Comparison of ENCODE assay signal across 10 mouse cellular contexts in genomic region chr2:181415945-181416344, GRCm38 (mm10). TPM values are rescaled to one million over a fixed set of nuclear protein-coding genes. Genes with fewer than 3 reads are reported as not detected.
DNase-seq lines count a peak whose midpoint lies in the region; ATAC-seq lines count a peak whose summit lies in the region.
"Had no signal": no experiment of that assay in that cellular context is flagged by ENCODE, and none has a peak within 500 bp of the region (broad histone marks: within the 10 kb centered on the region; RNA-seq: fewer than 3 reads in every experiment).

No protein-coding gene starts in this region.

- H3K27me3 ChIP-seq in kidney, embryonic 15.5 days: no peaks in the 10 kb centered on the region

- no peak overlapping the region for H3K4me2 ChIP-seq in kidney, embryonic 15.5 days

- no peaks in the 10 kb centered on the region for H3K9me3 ChIP-seq in kidney, embryonic 15.5 days (replicated peaks)

- H3K4me3 ChIP-seq in kidney, embryonic 15.5 days (replicated peaks): no peak overlapping the region

- H3K4me1 ChIP-seq in kidney, embryonic 15.5 days: peaks cover 3% of the 10 kb centered on the region; the same call in 1 of the 2 replicates

- WGBS in kidney, embryonic 15.5 days: 61% methylated on average over 3 of the region's 3 CpGs

- no peak for ATAC-seq in kidney, embryonic 15.5 days (replicated peaks; ENCODE audit: low FRiP score)

- H3K9ac ChIP-seq in kidney, embryonic 15.5 days: no peak overlapping the region

- H3K27ac ChIP-seq in kidney, embryonic 15.5 days: no peak overlapping the region
- H3K27ac ChIP-seq: kidney, postnatal 0 days had no signal

- peaks cover 9% of the 10 kb centered on the region for H3K36me3 ChIP-seq in kidney, embryonic 15.5 days

- peak; percentile 77 for DNase-seq in kidney, adult 18-20 months
- peak; percentile 81 for DNase-seq in adipocyte (ENCODE audit: low spot score)
- DNase-seq in cerebellum, postnatal 36 days: peak; percentile 73 to 78
- peak; percentile 89 to 90 for DNase-seq in kidney, postnatal 25 days
- DNase-seq in frontal cortex, adult 2 months (ENCODE audit: extremely low spot score in 1 of 2, low spot score in 1 of 2): no peak
- DNase-seq in layer of hippocampus, postnatal 14 days (ENCODE audit: low spot score in 2 of 2): no peak
- DNase-seq in layer of hippocampus, adult 18-20 months (ENCODE audit: low spot score in 2 of 2): no peak
- DNase-seq: thymus, postnatal 36 days had no signal

RNA-seq across cellular contexts. Expression of gene Lime1, which starts 36.1 kb away (rescaled TPM):
- 22.6 and 26.7 TPM in 2 replicates for polyA plus RNA-seq in kidney, embryonic 15.5 days (2015; fragmentation: Nextera tagmentation; extraction: Ambion mirVana)
- polyA plus RNA-seq in frontal cortex, adult 2 months (2012; rRNA removed): 71.8 and 72.7 TPM in 2 replicates
- 10 to 100 TPM; 32.1 to 32.8 TPM for total RNA-seq in layer of hippocampus, postnatal 14 days (2021)
- 10 to 100 TPM; 37.1 to 43.2 TPM for total RNA-seq in layer of hippocampus, adult 18-20 months (2021)

RNA-seq across cellular contexts. Expression of gene Zbtb46, which starts 43.3 kb away (rescaled TPM):
- polyA plus RNA-seq in kidney, embryonic 15.5 days (2015; fragmentation: Nextera tagmentation; extraction: Ambion mirVana): 25.5 and 28.0 TPM in 2 replicates
- polyA plus RNA-seq in frontal cortex, adult 2 months (2012; rRNA removed): 6.6 and 6.9 TPM in 2 replicates
- 10 to 100 TPM; 11.2 to 14.0 TPM for total RNA-seq in layer of hippocampus, postnatal 14 days (2021)
- 1 to 10 TPM; 8.0 to 8.4 TPM for total RNA-seq in layer of hippocampus, adult 18-20 months (2021)

RNA-seq across cellular contexts. Expression of gene Arfrp1, which starts 50.7 kb away (rescaled TPM):
- polyA plus RNA-seq in kidney, embryonic 15.5 days (2015; fragmentation: Nextera tagmentation; extraction: Ambion mirVana): 69.4 and 71.8 TPM in 2 replicates
- polyA plus RNA-seq in frontal cortex, adult 2 months (2012; rRNA removed): 75.8 and 76.8 TPM in 2 replicates
- 10 to 100 TPM; 37.0 to 37.7 TPM for total RNA-seq in layer of hippocampus, postnatal 14 days (2021)
- 10 to 100 TPM; 41.1 to 46.0 TPM for total RNA-seq in layer of hippocampus, adult 18-20 months (2021)

RNA-seq across cellular contexts. Expression of gene Zgpat, which starts 51.2 kb away (rescaled TPM):
- 41.7 and 43.7 TPM in 2 replicates for polyA plus RNA-seq in kidney, embryonic 15.5 days (2015; fragmentation: Nextera tagmentation; extraction: Ambion mirVana)
- polyA plus RNA-seq in frontal cortex, adult 2 months (2012; rRNA removed): 87.9 and 93.7 TPM in 2 replicates
- 10 to 100 TPM; 60.3 to 65.3 TPM for total RNA-seq in layer of hippocampus, postnatal 14 days (2021)
- 10 to 100 TPM; 70.2 to 71.1 TPM for total RNA-seq in layer of hippocampus, adult 18-20 months (2021)

Comparison
In these comparisons a context has a peak if more than half of its experiments do, and no peak if none do; other contexts are left out.
1. DNase-seq: peak in kidney, adult 18-20 months (single experiment), adipocyte (single experiment), cerebellum, postnatal 36 days (2 of 2) and kidney, postnatal 25 days (2 of 2); none in frontal cortex, adult 2 months (0 of 2), layer of hippocampus, postnatal 14 days (0 of 2) and layer of hippocampus, adult 18-20 months (0 of 2).